Mouse (Mus musculus): ENCODE measurements around the gene Mucl3. TPM values are rescaled to one million over a fixed set of nuclear protein-coding genes. Genes with fewer than 3 reads are reported as not detected.

The Mucl3 gene
- polyA plus RNA-seq, 1 experiment, result not detected

DNA sequence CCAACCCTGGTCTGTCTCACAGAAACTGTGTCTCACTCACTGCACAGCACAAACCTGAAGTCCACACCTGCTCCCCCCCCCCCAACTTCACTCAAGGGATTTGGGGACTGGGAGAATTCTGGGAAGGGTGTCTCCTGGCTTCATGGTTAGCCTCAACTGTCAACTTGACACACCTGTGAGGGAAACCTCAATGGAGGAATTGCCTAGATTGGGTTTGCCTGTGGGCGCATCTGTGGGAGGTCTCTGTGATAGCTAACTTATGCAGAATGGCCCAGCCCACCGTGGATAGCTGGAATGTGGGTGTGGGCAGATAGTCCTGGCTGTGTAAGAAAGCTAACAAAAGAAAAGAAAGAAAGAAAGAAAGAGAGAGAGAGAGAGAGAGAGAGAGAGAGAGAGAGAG lies 42.2 kb downstream of the Mucl3 start, which contains the start of gene Sfta2:
Gene Sfta2 (plus strand): TSS at position 301 of the 400 bp plus-strand sequence.
- WGBS, result 55% methylated on average over 2 of the region's 2 CpGs
- Histone ChIP-seq H3K27ac (ENCODE audit: insufficient read depth, low read depth, low read length) (no peak within 1 kb of the TSS), H3K4me3 (ENCODE audit: insufficient read depth, low read depth, low read length) (no peak within 1 kb of the TSS), H3K4me1 (ENCODE audit: control insufficient read depth, insufficient read depth, low read length) (peaks cover 3% of the 10 kb centered on the region; the same call in 1 of the 2 replicates)
- TF ChIP-seq POLR2A (IDR thresholded peaks at IDR 0.05; ENCODE audit: insufficient read depth, low read depth, low read length), result no peak
- TF ChIP-seq CTCF (IDR thresholded peaks at IDR 0.05; ENCODE audit: insufficient read depth, low read depth, low read length), result no peak

DNA sequence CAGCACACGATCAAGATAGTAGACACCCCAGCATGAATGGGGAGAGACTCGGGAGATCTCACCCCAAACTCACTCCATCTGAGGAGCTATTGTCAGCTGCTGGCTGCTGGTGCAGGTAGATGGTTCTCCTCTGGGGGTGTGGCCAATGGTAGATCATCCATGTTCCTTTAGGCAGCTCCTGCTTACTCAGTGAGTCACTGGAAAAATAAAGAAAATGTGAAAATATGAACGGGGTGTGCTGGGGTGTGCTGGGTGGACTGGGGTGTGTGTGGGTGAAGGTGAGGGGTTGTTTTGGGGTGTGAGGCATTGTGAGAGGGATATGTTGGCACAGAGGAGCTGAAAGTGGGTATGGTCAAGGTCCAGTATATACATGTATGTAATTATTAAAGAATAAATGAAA lies 46.1 kb downstream of the Mucl3 start:
- WGBS, result 95% methylated on average over 3 of the region's 3 CpGs
- TF ChIP-seq CTCF (IDR thresholded peaks at IDR 0.05; ENCODE audit: insufficient read depth, low read depth, low read length), result no peak
- no peak for TF ChIP-seq POLR2A (IDR thresholded peaks at IDR 0.05; ENCODE audit: insufficient read depth, low read depth, low read length)

GRCm38 (mm10) chr17:35594456-35594855 lies 49.0 kb downstream of the Mucl3 start:
- Histone ChIP-seq H3K4me1 (ENCODE audit: control insufficient read depth, insufficient read depth, low read length) (no peaks in the 10 kb centered on the region; the same call in 1 of the 2 replicates), H3K27ac (ENCODE audit: insufficient read depth, low read depth, low read length) (no peak overlapping the region), H3K4me3 (ENCODE audit: insufficient read depth, low read depth, low read length) (no peak overlapping the region)
- WGBS, result 90% methylated on average over 7 of the region's 7 CpGs
- TF ChIP-seq POLR2A (IDR thresholded peaks at IDR 0.05; ENCODE audit: insufficient read depth, low read depth, low read length) (no peak), CTCF (IDR thresholded peaks at IDR 0.05; ENCODE audit: insufficient read depth, low read depth, low read length) (no peak)

More for the DNA sequence above, 46.1 kb downstream of the Mucl3 start:
- H3K27ac ChIP-seq (ENCODE audit: insufficient read depth, low read depth, low read length), result no peak overlapping the region
- H3K4me1 ChIP-seq (ENCODE audit: control insufficient read depth, insufficient read depth, low read length), result peaks cover 3% of the 10 kb centered on the region; the same call in 1 of the 2 replicates
- H3K4me3 ChIP-seq (ENCODE audit: insufficient read depth, low read depth, low read length), result no peak overlapping the region

DNA sequence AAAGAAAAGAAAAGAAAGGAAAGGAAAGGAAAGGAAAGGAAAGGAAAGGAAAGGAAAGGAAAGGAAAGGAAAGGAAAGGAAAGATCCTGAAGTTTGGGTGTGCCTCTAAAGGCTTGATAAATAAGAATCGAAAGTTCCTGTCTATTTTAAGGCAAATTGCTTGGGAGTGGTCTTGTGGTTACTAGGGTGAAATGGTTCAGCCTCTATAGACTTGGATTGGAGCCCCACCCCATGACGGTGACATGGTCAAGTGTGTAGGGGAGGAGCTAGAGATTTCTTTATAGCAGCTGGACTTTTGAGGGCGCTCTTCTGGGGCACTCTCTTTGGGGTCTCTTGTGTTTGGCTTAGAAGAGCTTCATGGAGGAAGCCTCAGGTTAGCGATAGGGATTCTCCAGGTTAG lies 49.7 kb downstream of the Mucl3 start:
- Histone ChIP-seq H3K27ac (ENCODE audit: insufficient read depth, low read depth, low read length) (no peak overlapping the region), H3K4me1 (ENCODE audit: control insufficient read depth, insufficient read depth, low read length) (no peaks in the 10 kb centered on the region; the same call in 1 of the 2 replicates), H3K4me3 (ENCODE audit: insufficient read depth, low read depth, low read length) (no peak overlapping the region)
- TF ChIP-seq POLR2A (IDR thresholded peaks at IDR 0.05; ENCODE audit: insufficient read depth, low read depth, low read length) (no peak), CTCF (IDR thresholded peaks at IDR 0.05; ENCODE audit: insufficient read depth, low read depth, low read length) (no peak)
- WGBS, result 43% methylated on average over 4 of the region's 4 CpGs

DNA sequence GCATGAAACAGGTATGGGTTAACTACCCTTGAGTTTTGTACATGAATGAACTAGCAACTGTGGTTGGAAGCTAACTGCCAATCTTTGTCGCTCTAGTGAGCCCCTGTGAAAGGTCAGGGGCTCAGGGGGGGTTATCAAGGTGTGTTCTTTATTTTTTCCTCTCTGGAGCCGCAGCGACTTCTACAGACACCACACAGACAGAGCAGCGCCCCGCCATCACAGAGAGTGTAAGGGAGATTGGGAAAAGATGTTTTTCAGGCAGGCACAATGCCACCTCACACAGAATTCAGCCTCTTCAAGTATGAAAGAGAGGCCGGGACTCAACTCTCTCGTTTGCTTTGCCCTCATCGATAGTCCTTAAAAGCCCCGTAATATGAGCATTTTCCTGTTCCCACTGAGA lies 51.4 kb downstream of the Mucl3 start:
- Histone ChIP-seq H3K4me3 (ENCODE audit: insufficient read depth, low read depth, low read length) (no peak overlapping the region), H3K4me1 (ENCODE audit: control insufficient read depth, insufficient read depth, low read length) (peaks cover 3% of the 10 kb centered on the region), H3K27ac (ENCODE audit: insufficient read depth, low read depth, low read length) (no peak overlapping the region)
- TF ChIP-seq CTCF (IDR thresholded peaks at IDR 0.05; ENCODE audit: insufficient read depth, low read depth, low read length) (no peak), POLR2A (IDR thresholded peaks at IDR 0.05; ENCODE audit: insufficient read depth, low read depth, low read length) (no peak)
- WGBS, result 89% methylated on average over 9 of the region's 9 CpGs

- Histone ChIP-seq H3K4me3 (ENCODE audit: insufficient read depth, low read depth, low read length) (no peak overlapping the region), H3K4me1 (ENCODE audit: control insufficient read depth, insufficient read depth, low read length) (peaks cover 3% of the 10 kb centered on the region), H3K27ac (ENCODE audit: insufficient read depth, low read depth, low read length) (no peak overlapping the region)
- TF ChIP-seq CTCF (IDR thresholded peaks at IDR 0.05; ENCODE audit: insufficient read depth, low read depth, low read length) (no peak), POLR2A (IDR thresholded peaks at IDR 0.05; ENCODE audit: insufficient read depth, low read depth, low read length) (no peak)
- 76% methylated on average over 15 of the region's 15 CpGs for WGBS
Measured at GRCm38 (mm10) chr17:35591731-35592130, 51.8 kb downstream of the Mucl3 start.

DNA sequence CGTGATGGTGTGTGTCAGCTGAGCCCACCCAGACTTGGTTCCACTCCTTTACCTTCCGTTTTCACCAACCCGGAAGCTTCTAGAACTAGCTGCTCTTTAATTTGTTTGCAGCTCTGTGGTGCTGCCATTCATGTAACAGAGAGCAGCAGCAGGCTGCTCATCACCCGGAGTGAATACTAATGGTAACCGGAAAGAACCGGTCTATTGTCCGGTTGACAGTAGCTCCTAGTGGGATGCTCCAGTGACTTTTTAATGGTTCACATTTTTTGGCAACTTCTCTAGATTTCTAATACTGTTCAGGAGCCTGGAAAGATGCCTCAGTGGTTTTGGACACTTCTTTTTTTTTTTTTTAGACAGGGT lies 52.3 kb downstream of the Mucl3 start:
- Histone ChIP-seq H3K4me1 (ENCODE audit: control insufficient read depth, insufficient read depth, low read length) (peaks cover 3% of the 10 kb centered on the region), H3K27ac (ENCODE audit: insufficient read depth, low read depth, low read length) (0 out of 2 replicates have a peak overlapping the region, but pooled peaks have one; percentile 9), H3K4me3 (ENCODE audit: insufficient read depth, low read depth, low read length) (no peak overlapping the region)
- 56% methylated on average over 7 of the region's 7 CpGs for WGBS
- no peak for TF ChIP-seq CTCF (IDR thresholded peaks at IDR 0.05; ENCODE audit: insufficient read depth, low read depth, low read length)
- TF ChIP-seq POLR2A (IDR thresholded peaks at IDR 0.05; ENCODE audit: insufficient read depth, low read depth, low read length), result no peak

DNA sequence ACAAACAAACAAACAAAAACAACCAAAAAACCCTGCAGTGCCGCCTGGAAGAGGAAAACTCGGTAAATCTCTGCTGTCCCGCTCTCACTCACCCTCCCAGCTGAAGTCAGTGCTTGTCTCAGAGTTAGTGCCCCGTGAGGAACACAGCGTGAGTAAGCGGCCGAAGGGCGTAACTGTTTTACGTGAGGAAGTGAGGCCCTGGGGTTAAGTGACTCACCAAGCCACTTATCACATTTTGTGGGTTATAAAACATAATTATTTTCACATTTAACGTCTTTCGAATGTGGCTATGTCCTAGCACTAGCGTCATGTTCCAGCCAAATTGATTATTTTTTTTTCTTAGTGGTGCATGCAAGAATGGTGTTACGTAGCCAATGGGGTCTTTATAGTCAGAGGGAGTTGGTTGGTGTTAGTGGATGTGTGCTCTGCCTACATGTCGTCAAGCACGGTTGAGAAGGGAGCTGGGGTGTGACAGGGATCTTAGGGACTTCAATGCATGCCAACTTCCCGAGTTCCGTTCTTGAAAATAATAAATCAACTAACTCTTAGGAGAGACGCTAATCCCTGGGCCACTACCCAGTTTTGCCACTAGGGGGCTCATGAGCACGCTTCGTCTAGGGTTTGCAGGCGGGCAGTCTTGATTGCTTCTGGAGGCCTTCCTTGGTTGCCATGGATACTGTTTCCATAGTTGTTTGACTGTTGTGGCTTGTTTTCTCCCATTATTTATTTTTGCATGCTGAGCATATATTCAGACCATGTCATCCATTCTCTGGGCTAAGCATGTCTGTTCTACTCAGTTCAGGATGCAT lies 52.9 kb downstream of the Mucl3 start:
- TF ChIP-seq POLR2A (IDR thresholded peaks at IDR 0.05; ENCODE audit: insufficient read depth, low read depth, low read length) (no peak), CTCF (IDR thresholded peaks at IDR 0.05; ENCODE audit: insufficient read depth, low read depth, low read length) (peak; percentile 56; the same call in 1 of the 2 replicates)
- 0 out of 2 replicates have a peak overlapping the region, but pooled peaks have one; percentile 9 for H3K27ac ChIP-seq (ENCODE audit: insufficient read depth, low read depth, low read length)
- 47% methylated on average over 21 of the region's 21 CpGs for WGBS
- peaks cover 3% of the 10 kb centered on the region for H3K4me1 ChIP-seq (ENCODE audit: control insufficient read depth, insufficient read depth, low read length)
- no peak overlapping the region for H3K4me3 ChIP-seq (ENCODE audit: insufficient read depth, low read depth, low read length)

- peaks cover 5% of the 10 kb centered on the region for H3K4me1 ChIP-seq (ENCODE audit: control insufficient read depth, insufficient read depth, low read length)
- H3K27ac ChIP-seq (ENCODE audit: insufficient read depth, low read depth, low read length), result no peak overlapping the region
- TF ChIP-seq CTCF (IDR thresholded peaks at IDR 0.05; ENCODE audit: insufficient read depth, low read depth, low read length), result no peak
- 27% methylated on average over 4 of the region's 4 CpGs for WGBS
- no peak overlapping the region for H3K4me3 ChIP-seq (ENCODE audit: insufficient read depth, low read depth, low read length)
Measured at GRCm38 (mm10) chr17:35588387-35588786, 55.1 kb downstream of the Mucl3 start.

All from olfactory bulb, adult 2 months (tissue).